Mouse (Mus musculus): ENCODE measurements around the gene Grm7.

Gene Grm7

GRCm38 (mm10) chr6:111559459-111559858 lies 914.1 kb downstream of the Grm7 start:
- in situ Hi-C loops (cut with MboI, MseI), result no loop called here

- in situ Hi-C loops (cut with MboI, MseI), result no loop called here
These were observed 916.0 kb downstream of the Grm7 start for GRCm38 (mm10) chr6:111561347-111561746.

GRCm38 (mm10) chr6:111571471-111572088 lies 926.2 kb downstream of the Grm7 start:
- in situ Hi-C loops (cut with MboI, MseI), result no loop called here

GRCm38 (mm10) chr6:111584851-111585250 lies 939.5 kb downstream of the Grm7 start:
- in situ Hi-C loops (cut with MboI, MseI), result no loop called here

- in situ Hi-C loops (cut with MboI, MseI), result no loop called here
These were observed 942.2 kb downstream of the Grm7 start for GRCm38 (mm10) chr6:111587572-111587971.

GRCm38 (mm10) chr6:111601892-111602654 lies 956.7 kb downstream of the Grm7 start:
- in situ Hi-C loops (cut with MboI, MseI), result no loop called here

GRCm38 (mm10) chr6:111610396-111610795 lies 965.0 kb downstream of the Grm7 start:
- in situ Hi-C loops (cut with MboI, MseI), result no loop called here

- in situ Hi-C loops (cut with MboI, MseI), result no loop called here
These were observed 968.5 kb downstream of the Grm7 start for GRCm38 (mm10) chr6:111613834-111614233.
